Mouse (Mus musculus) kidney, embryonic 14.5 days (tissue): Measurements from ENCODE around the gene Zbtb6. TPM values are rescaled to one million over a fixed set of nuclear protein-coding genes. Genes with fewer than 3 reads are reported as not detected.

Experiments used
- ATAC-seq: fragments of 200-750 bp; cut with Nextera tagmentation; 2 replicates; pipeline ENCODE4 v1.8.0; 2017; ENCODE audit warnings: moderate number of reproducible peaks, mild to moderate bottlenecking, moderate TSS enrichment, moderate library complexity; ENCODE audit not compliant: low FRiP score, low TSS enrichment
- H3K27ac ChIP-seq: fragments of 300-500 bp; sonication (generic); 2 replicates; pipeline ENCODE4 v1.5.1; 2014; ENCODE audit warnings: low read depth, mild to moderate bottlenecking, low read length, moderate library complexity, mixed read lengths
- H3K27me3 ChIP-seq: fragments of 300-500 bp; sonication (generic); 2 replicates; pipeline ENCODE4 v1.6.1; 2014; ENCODE audit warnings: mild to moderate bottlenecking, low read length; ENCODE audit not compliant: control insufficient read depth, insufficient read depth
- H3K36me3 ChIP-seq: fragments of 300-500 bp; sonication (generic); 2 replicates; pipeline ENCODE4 v1.6.1; 2014; ENCODE audit warnings: low read length, mixed read lengths; ENCODE audit not compliant: control insufficient read depth, insufficient read depth
- H3K4me1 ChIP-seq: fragments of 300-500 bp; sonication (generic); 2 replicates; pipeline ENCODE4 v1.6.1; 2014; ENCODE audit warnings: low read length, mixed read lengths; ENCODE audit not compliant: control insufficient read depth, insufficient read depth
- H3K4me2 ChIP-seq: fragments of 300-500 bp; sonication (generic); replicated peaks from 2 replicates; pipeline ENCODE4 v1.6.1; 2014; ENCODE audit warnings: low read depth, mild to moderate bottlenecking, low read length
- H3K4me3 ChIP-seq: fragments of 300-500 bp; sonication (generic); 2 replicates; pipeline ENCODE4 v1.5.1; 2014; ENCODE audit warnings: mild to moderate bottlenecking, low read length
- H3K9ac ChIP-seq: fragments of 300-500 bp; sonication (generic); 2 replicates; pipeline ENCODE4 v1.6.1; 2014; ENCODE audit warnings: low read depth, mild to moderate bottlenecking, low read length, moderate library complexity
- H3K9me3 ChIP-seq: fragments of 300-500 bp; sonication (generic); 2 replicates; pipeline ENCODE4 v1.6.1; 2016; ENCODE audit warnings: low read length; ENCODE audit not compliant: control insufficient read depth
- whole genome bisulfite sequencing: fragments of 180-500 bp; shearing (Covaris S2); extraction: QIAGEN DNeasy Blood & Tissue Kit; methylation state at CpG from one replicate; pipeline ENCODE4 v1.1.7; 2014; 5-methylcytosine and 5-hydroxymethylcytosine counted together
- polyA plus RNA-seq: library from polyadenylated mRNA; unstranded; fragments of >200 nt; fragmentation: Nextera tagmentation; extraction: Ambion mirVana; gene quantifications from 2 replicates; pipeline ENCODE4 v1.2.1, GENCODE M21; 2014

Gene Zbtb6
- polyA plus RNA-seq, 1 experiment from 2014 or later, result 4.2 TPM

DNA sequence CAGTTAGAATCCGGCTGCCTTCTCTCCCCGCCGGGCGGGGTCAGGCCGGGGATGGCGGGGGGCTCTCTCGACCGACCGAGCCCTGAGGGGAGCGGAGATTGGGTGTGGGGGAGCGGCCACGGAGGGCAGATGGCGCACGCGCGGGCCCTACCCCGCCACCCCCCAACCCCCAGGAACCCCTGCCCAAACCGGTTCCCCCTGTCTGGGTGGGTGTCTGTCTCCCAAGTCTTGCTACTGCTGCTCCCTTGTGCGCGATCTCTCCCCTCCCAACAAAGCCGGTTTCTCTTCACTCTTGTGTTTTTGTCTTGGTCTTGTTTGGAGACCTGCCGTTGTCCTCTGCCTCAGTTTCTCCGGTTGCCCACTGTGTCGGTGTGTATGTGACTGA lies 9.4 kb upstream of the Zbtb6 start:
- peak overlapping the region; percentile 66 for H3K27ac ChIP-seq
- no peaks in the 10 kb centered on the region for H3K36me3 ChIP-seq
- no peaks in the 10 kb centered on the region for H3K9me3 ChIP-seq
- peak overlapping the region; percentile 85 for H3K4me2 ChIP-seq
- peak; percentile 85 for ATAC-seq
- H3K4me1 ChIP-seq, result peaks cover 9% of the 10 kb centered on the region
- peak overlapping the region; percentile 93 for H3K4me3 ChIP-seq
- H3K27me3 ChIP-seq, result no peaks in the 10 kb centered on the region
- 0% methylated on average over 18 of the region's 24 CpGs for WGBS
- H3K9ac ChIP-seq, result peak overlapping the region; percentile 93

DNA sequence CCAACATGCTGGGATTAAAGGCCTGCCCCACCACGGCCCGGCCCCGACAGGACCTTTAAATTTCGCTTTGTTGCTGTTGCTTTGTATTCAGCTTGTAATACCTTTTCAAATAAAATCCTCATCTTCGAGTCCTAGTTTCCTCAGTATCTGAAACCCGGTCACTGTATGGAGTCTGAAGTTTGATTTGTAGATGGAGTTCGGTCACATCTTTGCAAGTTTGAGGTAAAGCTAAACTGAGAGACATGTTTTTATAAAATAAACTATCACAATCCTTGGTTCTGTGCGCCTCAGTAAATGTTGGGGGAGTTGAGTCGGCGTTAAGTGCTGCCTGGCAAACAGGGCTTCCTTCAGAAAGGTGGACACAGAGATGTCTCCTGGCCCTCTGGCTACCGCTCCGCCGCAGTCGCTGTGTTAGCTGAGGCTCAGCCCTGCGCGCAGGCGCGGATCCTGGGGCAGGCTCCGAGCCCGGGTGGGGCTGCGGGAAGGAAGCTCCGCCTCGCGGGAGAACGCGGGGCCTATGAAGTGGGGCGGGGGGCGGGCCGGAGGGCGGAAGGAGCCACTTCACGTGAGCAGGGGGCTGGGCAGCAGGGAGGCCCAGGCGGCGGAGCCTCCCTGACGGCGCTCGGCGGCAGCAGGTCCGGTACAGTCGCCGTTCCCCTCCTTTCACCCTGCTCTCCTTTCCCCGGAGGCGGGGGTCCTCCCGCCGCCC lies 8.8 kb upstream of the Zbtb6 start:
- H3K9me3 ChIP-seq, result no peaks in the 10 kb centered on the region
- H3K27ac ChIP-seq, result peak overlapping the region; percentile 66
- H3K4me3 ChIP-seq, result peak overlapping the region; percentile 93
- 9% methylated on average over 38 of the region's 44 CpGs for WGBS
- peak; percentile 99 for ATAC-seq
- peak overlapping the region; percentile 93 for H3K9ac ChIP-seq
- peaks cover 9% of the 10 kb centered on the region for H3K4me1 ChIP-seq
- no peaks in the 10 kb centered on the region for H3K36me3 ChIP-seq
- peak overlapping the region; percentile 85 for H3K4me2 ChIP-seq
- H3K27me3 ChIP-seq, result no peaks in the 10 kb centered on the region

DNA sequence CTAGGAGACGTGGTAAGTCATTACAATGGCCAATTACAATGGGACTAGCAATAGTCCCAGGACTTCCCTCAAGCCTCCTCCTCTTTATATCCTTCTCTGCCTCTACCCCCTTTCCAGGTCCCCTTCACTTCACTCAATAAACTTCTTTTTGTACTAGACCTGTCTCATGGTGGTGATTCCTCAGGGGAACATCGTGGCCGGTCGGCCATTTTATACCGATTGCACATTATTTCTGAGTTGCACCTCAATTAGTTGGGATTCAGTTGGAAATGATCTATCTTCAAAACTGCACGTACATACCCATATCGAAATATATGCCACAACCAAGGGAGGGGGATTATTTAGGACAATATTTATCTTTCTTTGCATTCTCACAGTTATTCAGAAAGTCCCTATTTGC lies 11.4 kb downstream of the Zbtb6 start:
- Histone ChIP-seq H3K36me3 (peaks cover 19% of the 10 kb centered on the region), H3K9me3 (no peaks in the 10 kb centered on the region), H3K27ac (peak overlapping the region; percentile 93), H3K4me2 (peak overlapping the region; percentile 76), H3K27me3 (no peaks in the 10 kb centered on the region), H3K9ac (peak overlapping the region; percentile 88; the same call in 1 of the 2 replicates), H3K4me1 (0 out of 2 replicates have a peak, but pooled peaks cover 7% of the 10 kb centered on the region), H3K4me3 (peak overlapping the region; percentile 72)
- 24% methylated on average over 7 of the region's 7 CpGs for WGBS
- ATAC-seq, result peak; percentile 8; the same call in 1 of the 2 replicates

DNA sequence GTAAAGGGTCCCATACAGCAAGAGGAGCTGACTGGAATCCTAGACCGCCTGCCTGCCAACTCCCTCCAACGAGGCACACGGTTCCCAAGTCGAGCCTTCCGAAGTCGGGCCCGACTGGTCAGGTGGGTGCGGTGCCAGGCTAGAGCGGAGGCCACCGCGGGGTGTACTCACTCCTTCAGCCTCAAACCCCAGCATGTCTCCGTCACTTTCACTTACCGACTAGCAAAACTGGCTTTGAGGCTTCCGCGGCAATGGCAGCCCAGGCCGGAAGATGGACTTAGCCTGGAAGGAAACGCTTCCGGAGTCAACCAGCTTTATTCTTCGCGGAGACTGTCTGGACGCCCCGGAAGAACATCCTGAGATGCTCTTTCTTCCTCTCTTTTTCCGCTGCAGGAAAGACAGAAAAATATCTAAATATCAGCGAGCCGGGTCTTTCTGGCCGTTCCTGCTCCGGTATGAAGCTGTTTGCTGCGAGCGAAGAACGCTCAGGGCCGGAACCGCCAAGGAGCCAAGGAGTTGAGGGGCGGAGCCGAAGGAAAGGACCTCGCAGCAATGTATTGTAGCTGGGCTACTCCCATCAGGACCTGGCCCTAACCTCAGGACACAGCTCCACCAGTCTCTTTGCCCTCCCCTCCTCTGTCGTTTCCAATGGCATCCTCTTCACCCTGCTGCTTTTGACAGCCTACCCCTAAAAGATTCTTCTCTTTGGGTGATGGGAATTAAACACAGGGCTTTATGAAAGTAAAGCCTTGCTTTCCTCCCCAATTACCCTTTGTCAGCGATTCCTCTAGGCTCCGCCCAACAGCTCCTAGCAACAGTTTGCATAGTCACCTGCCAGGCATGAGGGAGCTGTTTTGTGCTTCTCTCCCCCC lies 12.1 kb downstream of the Zbtb6 start:
- Histone ChIP-seq H3K27me3 (no peaks in the 10 kb centered on the region), H3K4me3 (peak overlapping the region; percentile 72), H3K27ac (peak overlapping the region; percentile 93), H3K4me1 (0 out of 2 replicates have a peak, but pooled peaks cover 7% of the 10 kb centered on the region), H3K36me3 (peaks cover 14% of the 10 kb centered on the region), H3K4me2 (peak overlapping the region; percentile 76), H3K9me3 (no peaks in the 10 kb centered on the region), H3K9ac (peak overlapping the region; percentile 88)
- under 1% methylated on average over 38 of the region's 38 CpGs for WGBS
- ATAC-seq, result peak; percentile 96

DNA sequence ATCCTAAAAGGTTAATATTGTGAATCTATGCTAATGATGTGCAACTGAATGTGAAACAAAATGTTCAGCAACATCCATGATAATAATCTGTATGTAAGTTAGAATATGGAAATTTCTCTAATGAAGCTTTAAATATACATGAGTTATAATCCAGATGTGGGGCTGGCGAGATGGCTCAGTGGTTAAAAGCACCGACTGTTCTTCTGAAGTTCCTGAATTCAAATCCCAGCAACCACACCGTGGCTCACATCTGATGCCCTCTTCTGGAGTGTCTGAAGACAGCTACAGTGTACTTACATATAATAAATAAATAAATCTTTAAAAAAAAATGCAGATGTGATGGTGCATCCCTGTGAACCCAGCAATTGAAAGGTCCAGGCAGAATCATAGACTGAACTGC lies 19.3 kb downstream of the Zbtb6 start:
- ATAC-seq, result no peak
- H3K4me3 ChIP-seq, result no peak overlapping the region
- no peaks in the 10 kb centered on the region for H3K4me1 ChIP-seq
- H3K27me3 ChIP-seq, result no peaks in the 10 kb centered on the region
- 65% methylated on average over 3 of the region's 3 CpGs for WGBS
- H3K27ac ChIP-seq, result no peak overlapping the region
- no peak overlapping the region for H3K4me2 ChIP-seq
- H3K9me3 ChIP-seq, result no peaks in the 10 kb centered on the region
- peaks cover 11% of the 10 kb centered on the region for H3K36me3 ChIP-seq
- H3K9ac ChIP-seq, result no peak overlapping the region

DNA sequence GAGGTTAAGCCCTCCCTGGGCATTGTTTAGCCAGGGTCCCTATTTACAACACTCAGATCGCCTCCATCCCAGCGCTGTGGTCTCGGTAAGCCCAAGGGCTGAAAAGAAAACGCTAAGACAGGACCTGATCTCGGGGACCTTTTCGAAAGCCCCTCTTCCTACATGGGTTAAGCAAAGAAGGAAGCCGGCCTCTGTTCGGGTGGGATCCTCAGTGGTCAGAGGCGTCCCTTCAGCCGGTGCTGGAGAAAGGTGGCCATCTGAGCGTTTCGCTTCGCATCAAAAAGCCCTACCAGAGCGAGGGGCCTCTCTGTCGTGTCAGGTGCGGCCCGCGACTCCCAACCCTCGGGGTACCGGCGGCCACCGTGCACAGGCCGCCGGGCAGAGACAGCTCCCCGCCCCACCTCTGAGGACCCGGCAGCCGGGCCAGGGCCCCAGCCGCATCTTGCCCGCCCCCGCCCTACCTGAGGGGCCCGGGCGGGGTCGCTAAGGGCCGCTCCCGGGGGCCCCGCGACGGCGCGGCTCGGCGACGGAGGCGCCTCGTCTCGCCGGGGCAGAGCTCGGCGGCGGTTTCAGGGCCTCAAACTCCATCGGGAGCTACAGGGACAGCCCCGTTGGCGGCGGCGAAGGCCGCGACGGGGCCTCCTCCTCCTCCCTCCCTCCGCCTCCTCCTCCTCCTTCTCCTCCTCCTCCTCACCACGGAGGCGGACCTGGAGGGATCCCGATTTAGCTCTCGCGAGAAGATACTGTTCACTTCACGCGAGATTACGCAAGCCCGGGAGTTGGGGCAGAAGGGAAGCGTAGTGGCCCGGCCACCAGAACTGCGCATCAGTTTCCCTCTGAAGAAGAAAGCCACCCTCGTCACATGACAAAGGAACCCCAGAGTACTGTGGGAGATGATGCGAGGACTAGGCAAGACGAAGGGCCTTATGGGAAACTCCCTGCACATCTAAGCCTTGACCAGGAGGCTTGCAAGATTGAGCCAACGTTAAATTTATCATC lies 20.4 kb downstream of the Zbtb6 start, which contains the start of gene Rc3h2:
Rc3h2 (minus strand) TSS at position 598 of the 999 bp plus-strand sequence.
- H3K27ac ChIP-seq, result peak within 1 kb of the TSS; percentile 97
- H3K9me3 ChIP-seq, result no peaks in the 10 kb centered on the region
- H3K27me3 ChIP-seq, result no peaks in the 10 kb centered on the region
- peak; percentile 99 for ATAC-seq
- H3K4me1 ChIP-seq, result no peaks in the 10 kb centered on the region
- peak within 1 kb of the TSS; percentile 81 for H3K4me2 ChIP-seq
- peak within 1 kb of the TSS; percentile 98 for H3K9ac ChIP-seq
- H3K36me3 ChIP-seq, result peaks cover 7% of the 10 kb centered on the region; the same call in 1 of the 2 replicates
- under 1% methylated on average over 69 of the region's 75 CpGs for WGBS
- peak within 1 kb of the TSS; percentile 95 for H3K4me3 ChIP-seq

DNA sequence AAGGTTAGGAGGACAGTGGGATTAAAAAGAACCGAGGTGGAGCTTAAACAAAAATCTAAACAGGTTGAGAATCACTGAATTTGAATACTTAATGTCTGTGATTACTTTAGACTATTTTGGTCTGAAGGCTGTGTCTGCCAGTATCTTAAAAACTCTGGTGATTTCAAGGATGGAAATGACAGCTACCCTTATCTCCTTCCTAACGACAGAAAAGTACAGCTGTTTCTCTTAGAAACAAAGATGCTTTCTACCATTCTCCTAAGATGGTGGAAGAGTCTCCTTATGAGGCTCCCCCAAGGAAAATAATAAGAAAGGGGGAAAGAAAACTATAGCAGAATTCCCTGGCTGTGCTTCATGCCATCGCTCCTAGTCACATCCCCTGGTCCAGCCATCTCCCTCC lies 21.1 kb downstream of the Zbtb6 start:
- WGBS, result 6% methylated on average over 3 of the region's 3 CpGs
- no peak for ATAC-seq
- H3K4me1 ChIP-seq, result no peaks in the 10 kb centered on the region
- H3K4me3 ChIP-seq, result peak overlapping the region; percentile 95
- no peaks in the 10 kb centered on the region for H3K27me3 ChIP-seq
- H3K4me2 ChIP-seq, result peak overlapping the region; percentile 81
- peaks cover 7% of the 10 kb centered on the region; the same call in 1 of the 2 replicates for H3K36me3 ChIP-seq
- peak overlapping the region; percentile 98 for H3K9ac ChIP-seq
- H3K27ac ChIP-seq, result peak overlapping the region; percentile 97; the same call in 1 of the 2 replicates
- H3K9me3 ChIP-seq, result no peaks in the 10 kb centered on the region

DNA sequence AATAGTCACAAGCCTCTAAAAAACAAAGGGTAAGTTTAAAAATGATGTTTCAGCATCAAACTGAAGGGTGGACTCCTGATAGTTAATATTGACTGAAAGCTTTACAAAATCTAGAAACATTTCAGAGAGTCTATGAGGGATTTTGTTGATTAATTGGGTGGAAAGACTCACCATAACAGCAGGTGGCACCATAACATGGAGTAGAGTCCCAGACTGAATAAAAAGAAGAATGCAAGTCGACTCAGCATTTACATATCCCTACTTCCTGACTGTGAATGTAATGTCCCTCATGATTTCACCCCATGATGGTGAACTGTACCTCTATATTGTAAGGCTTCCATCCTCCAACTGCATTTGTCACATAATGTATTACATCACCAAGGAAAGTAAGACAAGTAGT lies 47.4 kb downstream of the Zbtb6 start:
- Histone ChIP-seq H3K27ac (no peak overlapping the region), H3K9me3 (no peaks in the 10 kb centered on the region), H3K4me3 (no peak overlapping the region), H3K4me1 (no peaks in the 10 kb centered on the region), H3K36me3 (peaks cover 39% of the 10 kb centered on the region), H3K4me2 (no peak overlapping the region), H3K9ac (no peak overlapping the region), H3K27me3 (no peaks in the 10 kb centered on the region)
- ATAC-seq, result no peak
- WGBS, result 77% methylated on average over 1 of the region's 1 CpGs
